Mouse (Mus musculus): ENCODE results near the gene Josd2. TPM values are rescaled to one million over a fixed set of nuclear protein-coding genes. Genes with fewer than 3 reads are reported as not detected.
A peak's percentile ranks its signal among the peaks of the same experiment; 100 is the strongest.

The Josd2 gene
- polyA plus RNA-seq, 1 experiment, result 233 TPM

DNA sequence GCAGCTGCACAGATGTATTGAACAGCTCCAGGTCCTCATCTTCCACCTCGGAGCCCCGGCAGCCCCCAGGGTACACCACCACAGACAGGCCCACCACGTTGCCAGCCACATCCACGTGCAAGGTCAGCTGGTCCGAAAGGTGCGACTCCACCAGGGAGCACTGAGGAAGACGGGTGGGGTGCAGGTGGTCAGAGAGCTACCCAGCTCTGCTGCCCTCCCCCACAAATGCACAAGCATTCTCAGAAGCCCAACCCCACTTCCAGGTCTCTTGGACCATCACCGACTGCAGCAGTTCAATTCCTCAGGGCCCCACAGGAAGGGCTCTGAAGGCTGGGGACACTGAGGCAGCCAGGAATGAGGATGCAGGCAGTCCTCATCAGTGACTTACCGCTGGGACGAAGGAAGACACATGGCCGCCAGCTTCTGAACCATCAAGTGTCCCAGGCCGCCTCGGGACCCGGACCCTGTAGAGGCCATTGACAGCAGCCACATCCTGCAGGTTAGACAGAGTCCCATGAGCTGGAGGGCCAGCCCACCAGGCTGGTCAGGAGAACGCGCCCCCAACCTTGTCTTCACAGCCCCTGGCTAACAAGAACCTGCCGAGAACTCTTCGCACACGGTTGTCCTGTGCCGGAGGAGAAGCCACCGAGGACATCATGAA is 24.5 kb downstream of the Josd2 start:
- no peaks in the 10 kb centered on the region for H3K36me3 ChIP-seq (ENCODE audit: control insufficient read depth, insufficient read depth)
- no peak for TF ChIP-seq TCF12 (IDR thresholded peaks at IDR 0.05; ENCODE audit: insufficient read depth, poor library complexity, severe bottlenecking)
- TF ChIP-seq MAX (IDR thresholded peaks at IDR 0.05; ENCODE audit: low read depth), result no peak
- TF ChIP-seq SRF (IDR thresholded peaks at IDR 0.05; ENCODE audit: control insufficient read depth, insufficient read length, low read depth), result no peak
- TF ChIP-seq POLR2A (IDR thresholded peaks at IDR 0.05; ENCODE audit: insufficient read length, low read depth), result no peak
- TF ChIP-seq MYOG (IDR thresholded peaks at IDR 0.05; ENCODE audit: control insufficient read depth in 1 of 3, insufficient read depth in 1 of 3, insufficient read length in 2 of 3, low read depth in 2 of 3), result no peak
- no peak for TF ChIP-seq E2F4 (IDR thresholded peaks at IDR 0.05; ENCODE audit: insufficient read depth)
- no peak for TF ChIP-seq USF1 (IDR thresholded peaks at IDR 0.05; ENCODE audit: low read depth)
- TF ChIP-seq REST (IDR thresholded peaks at IDR 0.05; ENCODE audit: insufficient read depth, insufficient read length), result no peak
- TF ChIP-seq CEBPB (IDR thresholded peaks at IDR 0.05; ENCODE audit: insufficient read depth, poor library complexity, severe bottlenecking), result no peak
- TF ChIP-seq MYOD1 (IDR thresholded peaks at IDR 0.05; ENCODE audit: control insufficient read depth in 1 of 3, insufficient read length in 2 of 3, low read depth in 2 of 3), result no peak
- TF ChIP-seq TCF3 (IDR thresholded peaks at IDR 0.05; ENCODE audit: insufficient read length, low read depth), result no peak

DNA sequence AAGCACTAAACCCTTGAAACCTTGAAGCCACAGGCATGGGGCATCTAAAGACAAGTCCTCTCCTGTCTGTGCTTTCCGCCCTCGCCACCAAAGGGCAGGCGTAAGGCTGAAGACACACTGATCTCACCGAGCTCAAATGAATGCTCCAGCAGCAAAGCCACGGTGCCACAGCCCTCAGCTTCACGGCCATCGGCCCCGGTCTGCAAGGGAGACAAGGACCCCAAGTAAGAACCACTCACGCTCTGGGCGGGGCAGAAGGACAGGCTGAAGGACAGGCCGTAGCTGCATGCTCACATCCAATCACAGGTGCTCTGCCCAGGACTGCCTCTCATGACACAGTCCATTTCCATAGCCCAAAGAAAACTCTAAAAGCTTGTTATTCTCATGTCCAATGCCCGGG is 26.9 kb downstream of the Josd2 start:
- no peak overlapping the region for H3ac ChIP-seq (ENCODE audit: control insufficient read depth, insufficient read length)
- H3K27me3 ChIP-seq (ENCODE audit: control insufficient read depth, insufficient read depth, insufficient read length), result no peaks in the 10 kb centered on the region
- no peak overlapping the region for H3K4me3 ChIP-seq
- no peak overlapping the region for H3K4me2 ChIP-seq (ENCODE audit: low read depth)
- H3K79me2 ChIP-seq (ENCODE audit: control insufficient read depth, insufficient read depth), result peaks cover 11% of the 10 kb centered on the region
- TF ChIP-seq SRF (IDR thresholded peaks at IDR 0.05; ENCODE audit: control insufficient read depth, insufficient read length, low read depth) (no peak), MAX (IDR thresholded peaks at IDR 0.05; ENCODE audit: low read depth) (no peak), MYOD1 (IDR thresholded peaks at IDR 0.05; ENCODE audit: control insufficient read depth in 1 of 3, insufficient read length in 2 of 3, low read depth in 2 of 3) (no peak), REST (IDR thresholded peaks at IDR 0.05; ENCODE audit: insufficient read depth, insufficient read length) (no peak)
- no peaks in the 10 kb centered on the region for H3K36me3 ChIP-seq (ENCODE audit: control insufficient read depth, insufficient read depth)

More for the DNA sequence above, 24.5 kb downstream of the Josd2 start:
- Histone ChIP-seq H3K4me3 (no peak overlapping the region), H3K4me2 (ENCODE audit: low read depth) (no peak overlapping the region), H3K27me3 (ENCODE audit: control insufficient read depth, insufficient read depth, insufficient read length) (no peaks in the 10 kb centered on the region), H3K79me2 (ENCODE audit: control insufficient read depth, insufficient read depth) (peaks cover 11% of the 10 kb centered on the region), H3ac (ENCODE audit: control insufficient read depth, insufficient read length) (no peak overlapping the region)

DNA sequence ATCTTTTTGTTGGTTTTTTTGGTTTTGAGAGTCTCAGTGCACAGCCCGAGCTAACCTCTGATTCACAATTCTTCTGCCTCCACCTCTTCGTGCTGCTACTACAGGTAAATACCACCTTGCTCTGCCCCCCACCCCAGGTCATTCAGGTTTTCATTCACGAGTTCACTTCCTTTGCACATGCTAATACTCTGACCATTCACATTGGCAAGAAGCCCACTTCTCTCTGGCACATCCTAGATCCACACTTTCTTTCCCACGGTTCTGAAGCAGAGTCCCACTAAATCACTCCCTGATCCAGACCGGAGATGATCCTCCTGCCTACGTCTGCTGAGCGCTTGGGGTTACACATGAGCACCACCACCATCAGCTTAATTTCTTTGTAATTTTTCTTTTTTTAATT is 27.3 kb downstream of the Josd2 start:
- H3ac ChIP-seq (ENCODE audit: control insufficient read depth, insufficient read length), result no peak overlapping the region
- peaks cover 11% of the 10 kb centered on the region for H3K79me2 ChIP-seq (ENCODE audit: control insufficient read depth, insufficient read depth)
- H3K27me3 ChIP-seq (ENCODE audit: control insufficient read depth, insufficient read depth, insufficient read length), result no peaks in the 10 kb centered on the region
- H3K4me2 ChIP-seq (ENCODE audit: low read depth), result peak overlapping the region; percentile 90
- peak overlapping the region; percentile 53 for H3K4me3 ChIP-seq
- no peaks in the 10 kb centered on the region for H3K36me3 ChIP-seq (ENCODE audit: control insufficient read depth, insufficient read depth)
- TF ChIP-seq USF1 (IDR thresholded peaks at IDR 0.05; ENCODE audit: low read depth), result no peak
- no peak for TF ChIP-seq POLR2AphosphoS2 (IDR thresholded peaks at IDR 0.05; ENCODE audit: insufficient read length, low read depth)
- no peak for TF ChIP-seq TCF12 (IDR thresholded peaks at IDR 0.05; ENCODE audit: insufficient read depth, poor library complexity, severe bottlenecking)
- no peak for TF ChIP-seq CEBPB (IDR thresholded peaks at IDR 0.05; ENCODE audit: insufficient read depth, poor library complexity, severe bottlenecking)

DNA sequence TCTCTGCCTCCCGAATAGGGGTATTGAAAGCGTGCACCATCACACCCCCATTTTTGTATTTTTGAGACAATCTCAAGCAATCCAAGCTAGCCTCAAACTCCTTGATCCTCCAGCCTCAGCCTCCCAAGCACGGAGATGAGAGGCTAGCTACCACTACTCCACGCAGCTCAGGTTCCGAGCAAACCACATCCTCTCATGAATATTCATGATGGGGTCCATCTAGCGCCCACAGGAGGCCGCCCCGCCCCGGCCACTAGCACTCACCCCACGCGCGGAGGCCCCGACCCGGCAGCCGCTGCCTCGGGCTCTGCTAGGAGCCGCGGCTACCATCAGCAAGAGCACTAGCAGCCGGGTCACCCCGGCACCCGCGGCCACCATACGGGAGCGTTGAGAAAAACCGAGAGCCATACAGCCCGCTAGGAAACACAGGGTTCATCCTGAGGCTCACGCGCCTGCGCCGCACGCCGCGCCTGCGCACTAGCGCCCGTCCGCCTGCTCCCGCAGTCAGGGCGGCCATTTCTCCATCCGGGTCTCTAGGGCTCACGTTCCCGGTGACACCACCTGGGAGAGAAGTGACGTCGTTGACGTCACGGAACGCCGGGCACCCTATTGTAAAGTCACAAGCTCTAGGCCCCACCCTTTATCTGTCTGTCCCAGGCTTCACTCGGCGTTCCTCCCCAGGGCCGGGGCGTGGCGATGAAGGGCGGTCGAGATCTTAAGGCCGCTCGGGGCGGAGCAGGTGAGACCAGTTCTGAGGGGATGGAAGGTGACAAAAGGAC is 28.4 kb downstream of the Josd2 start, which contains the start of the genes Emc10 and Fam71e1:
Emc10 (minus strand) TSS at position 538 of the 779 bp plus-strand sequence.
Fam71e1 (plus strand) TSS at position 590 of the 779 bp plus-strand sequence.
- Histone ChIP-seq H3K27me3 (ENCODE audit: control insufficient read depth, insufficient read depth, insufficient read length) (no peaks in the 10 kb centered on the region), H3K36me3 (ENCODE audit: control insufficient read depth, insufficient read depth) (no peaks in the 10 kb centered on the region), H3K4me3 (peak within 1 kb of the TSS; percentile 53), H3K4me2 (ENCODE audit: low read depth) (peak within 1 kb of the TSS; percentile 90), H3ac (ENCODE audit: control insufficient read depth, insufficient read length) (peak within 1 kb of the TSS; percentile 47), H3K79me2 (ENCODE audit: control insufficient read depth, insufficient read depth) (peaks cover 11% of the 10 kb centered on the region)
- TF ChIP-seq REST (IDR thresholded peaks at IDR 0.05; ENCODE audit: insufficient read depth, insufficient read length) (no peak), POLR2AphosphoS2 (IDR thresholded peaks at IDR 0.05; ENCODE audit: insufficient read length, low read depth) (peak; percentile 59), POLR2A (IDR thresholded peaks at IDR 0.05; ENCODE audit: insufficient read length, low read depth) (peak; percentile 60)

DNA sequence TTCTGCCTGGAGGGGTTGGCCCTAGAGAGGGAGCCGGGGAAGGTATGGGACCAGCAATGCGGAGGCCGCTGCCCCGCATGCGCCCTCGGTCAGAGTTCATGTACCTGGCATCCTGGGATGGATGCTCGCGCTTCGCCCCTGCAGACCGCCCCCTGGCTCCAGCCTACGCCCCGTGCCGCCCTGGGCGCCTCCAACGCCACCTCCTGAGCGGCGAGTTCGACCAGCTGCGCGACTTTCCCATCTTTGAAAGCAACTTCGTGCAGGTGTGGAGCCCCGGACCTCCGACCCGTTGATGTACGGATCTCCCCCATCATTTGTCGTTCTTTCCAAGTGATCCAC is 29.0 kb downstream of the Josd2 start:
- Histone ChIP-seq H3K27me3 (ENCODE audit: control insufficient read depth, insufficient read depth, insufficient read length) (no peaks in the 10 kb centered on the region), H3ac (ENCODE audit: control insufficient read depth, insufficient read length) (peak overlapping the region; percentile 47), H3K4me3 (peak overlapping the region; percentile 53), H3K79me2 (ENCODE audit: control insufficient read depth, insufficient read depth) (peaks cover 11% of the 10 kb centered on the region), H3K36me3 (ENCODE audit: control insufficient read depth, insufficient read depth) (no peaks in the 10 kb centered on the region), H3K4me2 (ENCODE audit: low read depth) (peak overlapping the region; percentile 88)
- TF ChIP-seq MYOG (IDR thresholded peaks at IDR 0.05; ENCODE audit: control insufficient read depth in 1 of 3, insufficient read depth in 1 of 3, insufficient read length in 2 of 3, low read depth in 2 of 3), result no peak
- TF ChIP-seq CEBPB (IDR thresholded peaks at IDR 0.05; ENCODE audit: insufficient read depth, poor library complexity, severe bottlenecking), result no peak
- no peak for TF ChIP-seq TCF3 (IDR thresholded peaks at IDR 0.05; ENCODE audit: insufficient read length, low read depth)
- no peak for TF ChIP-seq SRF (IDR thresholded peaks at IDR 0.05; ENCODE audit: control insufficient read depth, insufficient read length, low read depth)
- no peak for TF ChIP-seq POLR2A (IDR thresholded peaks at IDR 0.05; ENCODE audit: insufficient read length, low read depth)
- no peak for TF ChIP-seq USF1 (IDR thresholded peaks at IDR 0.05; ENCODE audit: low read depth)
- no peak for TF ChIP-seq MYOD1 (IDR thresholded peaks at IDR 0.05; ENCODE audit: control insufficient read depth in 1 of 3, insufficient read length in 2 of 3, low read depth in 2 of 3)
- no peak for TF ChIP-seq MAX (IDR thresholded peaks at IDR 0.05; ENCODE audit: low read depth)
- TF ChIP-seq E2F4 (IDR thresholded peaks at IDR 0.05; ENCODE audit: insufficient read depth), result no peak
- no peak for TF ChIP-seq TCF12 (IDR thresholded peaks at IDR 0.05; ENCODE audit: insufficient read depth, poor library complexity, severe bottlenecking)
- no peak for TF ChIP-seq REST (IDR thresholded peaks at IDR 0.05; ENCODE audit: insufficient read depth, insufficient read length)

Measured in myocyte (in vitro differentiated cells).